Mouse (Mus musculus) common myeloid progenitor, adult 5-6 weeks (primary cell): ENCODE measurements at regions not wholly inside any gene's neighbourhood (a gene's known extent, or its start where the extent isn't known, plus 50 kb on each side); places are given as distances from the start of the nearest gene placed in this dataset.

Source experiments
- ATAC-seq: replicated peaks from 2 replicates; pipeline ENCODE4 v1.8.0; 2016; ENCODE audit warnings: low read depth, mild to moderate bottlenecking, moderate TSS enrichment, inconsistent platforms; ENCODE audit not compliant: poor library complexity, severe bottlenecking

GRCm38 (mm10) chr11:63460146-63460545 is 331.4 kb downstream of the Pmp22 start:
- ATAC-seq = no peak

GRCm38 (mm10) chr11:63463797-63464331 is 335.1 kb downstream of the Pmp22 start:
- no peak for ATAC-seq

GRCm38 (mm10) chr11:63465941-63466340 is 337.2 kb downstream of the Pmp22 start:
- no peak for ATAC-seq

- ATAC-seq = no peak
Measured at GRCm38 (mm10) chr11:63466541-63466940, 337.8 kb downstream of the Pmp22 start.

- ATAC-seq = no peak
Measured at GRCm38 (mm10) chr11:63474831-63475230, 346.0 kb downstream of the Pmp22 start.

- no peak for ATAC-seq
Measured at GRCm38 (mm10) chr11:63481676-63482310, 353.0 kb downstream of the Pmp22 start.

- ATAC-seq = no peak
Measured at GRCm38 (mm10) chr11:63482593-63482992, 353.8 kb downstream of the Pmp22 start.

GRCm38 (mm10) chr11:63487203-63487602 is 358.4 kb downstream of the Pmp22 start:
- no peak for ATAC-seq

- no peak for ATAC-seq
Measured at GRCm38 (mm10) chr11:63502181-63502580, 373.4 kb downstream of the Pmp22 start.

- ATAC-seq = no peak
Measured at GRCm38 (mm10) chr11:63507387-63507786, 378.6 kb downstream of the Pmp22 start.

- no peak for ATAC-seq
Measured at GRCm38 (mm10) chr11:63508727-63509126, 379.9 kb downstream of the Pmp22 start.

- no peak for ATAC-seq
Measured at GRCm38 (mm10) chr11:63510611-63511010, 381.8 kb downstream of the Pmp22 start.

GRCm38 (mm10) chr11:63514615-63515014 is 385.8 kb downstream of the Pmp22 start:
- ATAC-seq = no peak

GRCm38 (mm10) chr11:63518847-63519246 is 390.1 kb downstream of the Pmp22 start:
- ATAC-seq = no peak

GRCm38 (mm10) chr11:63524254-63524653 is 395.5 kb downstream of the Pmp22 start:
- ATAC-seq = no peak

GRCm38 (mm10) chr11:63525431-63525830 is 396.6 kb downstream of the Pmp22 start:
- no peak for ATAC-seq

- ATAC-seq = no peak
Measured at GRCm38 (mm10) chr11:63525956-63526355, 396.1 kb downstream of the Hs3st3b1 start.

GRCm38 (mm10) chr11:63532752-63533151 is 389.3 kb downstream of the Hs3st3b1 start:
- ATAC-seq = no peak

- ATAC-seq = no peak
Measured at GRCm38 (mm10) chr11:63533555-63534200, 388.4 kb downstream of the Hs3st3b1 start.

- no peak for ATAC-seq
Measured at GRCm38 (mm10) chr11:63537693-63538092, 384.4 kb downstream of the Hs3st3b1 start.

- no peak for ATAC-seq
Measured at GRCm38 (mm10) chr11:63543971-63544696, 378.0 kb downstream of the Hs3st3b1 start.
